Mouse (Mus musculus) gastrocnemius, postnatal 4 days (tissue): ENCODE data around the gene Mtpn. TPM values are rescaled to one million over a fixed set of nuclear protein-coding genes. Genes with fewer than 3 reads are reported as not detected.

Source experiments
- DNase-seq, 2 experiments: peaks; one replicate each; pipeline ENCODE4 v3.0.0; 2021 to 2022; ENCODE audit warnings: low spot score in 2 of 2, mixed read lengths in 2 of 2
- long read RNA-seq, 2 experiments: library from polyadenylated mRNA; stranded (forward); transcript quantifications; one replicate each; pipeline ENCODE4 v2.0.0; 2021
- total RNA-seq, 2 experiments: library from RNA; stranded (reverse); gene quantifications; 2 replicates each; pipeline ENCODE4 v1.2.3; 2021

Gene Mtpn
- 10 to 100 TPM; 71.6 to 77.1 TPM for total RNA-seq
- long read RNA-seq, experiment 1, transcript Mtpn-201 (4 exons, 3,960 nt): major isoform, 54 of 62 reads
- long read RNA-seq, experiment 1, partial matches to known transcripts: 1 of 62 reads
- long read RNA-seq, experiment 1, other reads (novel, unspliced or antisense): 7 of 62 reads
- long read RNA-seq, experiment 2, transcript Mtpn-201 (4 exons, 3,960 nt): major isoform, 46 of 51 reads
- long read RNA-seq, experiment 2, partial matches to known transcripts: 4 of 51 reads
- long read RNA-seq, experiment 2, other reads (novel, unspliced or antisense): 1 of 51 reads

- peak; percentile 96 to 99 for DNase-seq
These were observed at the start of gene Mtpn for GRCm38 (mm10) chr6:35539304-35540009. TSS of gene Mtpn (minus strand) at chr6:35539888.

- DNase-seq: no peak
These were observed 29.0 kb upstream of the Mtpn start for GRCm38 (mm10) chr6:35568731-35569130.

GRCm38 (mm10) chr6:35567755-35568154 lies 28.1 kb upstream of the Mtpn start:
- DNase-seq: peak in 1 of 2 experiments; percentile 10

GRCm38 (mm10) chr6:35559950-35560349 lies 20.3 kb upstream of the Mtpn start:
- DNase-seq: no peak

- DNase-seq: no peak
These were observed 4.7 kb upstream of the Mtpn start for GRCm38 (mm10) chr6:35544352-35544751.

GRCm38 (mm10) chr6:35542656-35543400 lies 3.1 kb upstream of the Mtpn start:
- DNase-seq: no peak

- no peak for DNase-seq
These were observed 689 bp upstream of the Mtpn start for GRCm38 (mm10) chr6:35540377-35540776.

- no peak for DNase-seq
These were observed 858 bp downstream of the Mtpn start for GRCm38 (mm10) chr6:35538757-35539303.

- no peak for DNase-seq
These were observed 3.7 kb downstream of the Mtpn start for GRCm38 (mm10) chr6:35536021-35536420.

GRCm38 (mm10) chr6:35513362-35513761 lies 26.3 kb downstream of the Mtpn start:
- DNase-seq: no peak

GRCm38 (mm10) chr6:35504781-35505180 lies 34.9 kb downstream of the Mtpn start:
- no peak for DNase-seq

- DNase-seq: no peak
These were observed 36.8 kb downstream of the Mtpn start for GRCm38 (mm10) chr6:35502904-35503303.

GRCm38 (mm10) chr6:35499978-35500667 lies 39.6 kb downstream of the Mtpn start:
- no peak for DNase-seq

- DNase-seq: no peak
These were observed 42.3 kb downstream of the Mtpn start for GRCm38 (mm10) chr6:35497406-35497805.

- no peak for DNase-seq
These were observed 45.8 kb downstream of the Mtpn start for GRCm38 (mm10) chr6:35493851-35494250.

GRCm38 (mm10) chr6:35479651-35480335 lies 59.9 kb downstream of the Mtpn start:
- peak in 1 of 2 experiments; percentile 2 for DNase-seq

GRCm38 (mm10) chr6:35476830-35477229 lies 62.9 kb downstream of the Mtpn start:
- DNase-seq: peak in 1 of 2 experiments; percentile 4

GRCm38 (mm10) chr6:35463450-35464395 lies 76.0 kb downstream of the Mtpn start:
- no peak for DNase-seq

- no peak for DNase-seq
These were observed 77.2 kb downstream of the Mtpn start for GRCm38 (mm10) chr6:35462484-35462883.
